Mouse (Mus musculus) T-helper 2 cell (primary cell): ENCODE measurements at regions not wholly inside any gene's neighbourhood (a gene's known extent, or its start where the extent isn't known, plus 50 kb on each side); places are given as distances from the start of the nearest gene placed in this dataset.

Experiments used
- in situ Hi-C: fragments of 300-600 bp; cut with MboI, MseI; formaldehyde crosslinking; loops from one replicate; pipeline ENCODE4 v1.15.1; 2025; ENCODE audit warnings: high pct_unique_total_duplicates

DNA sequence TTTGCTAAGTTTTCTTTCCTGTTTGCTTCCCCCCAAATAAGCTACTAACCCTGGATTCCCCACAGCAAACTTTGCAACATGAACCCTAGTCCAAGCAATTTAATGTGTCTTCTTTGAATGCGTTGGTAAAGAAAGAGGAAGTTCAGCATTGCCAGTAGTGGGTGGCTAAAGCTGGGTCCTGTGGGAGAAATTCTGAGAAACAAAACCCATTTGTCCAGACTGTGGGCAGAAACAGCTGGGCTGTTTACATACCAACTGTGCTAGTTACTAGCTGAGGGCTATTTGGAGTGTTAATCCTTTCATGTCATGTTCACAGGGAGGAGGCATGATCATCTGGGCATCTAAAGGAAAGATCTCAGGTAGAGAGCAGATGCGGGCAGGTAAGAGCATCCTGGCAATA is 51.8 kb upstream of the 1190002N15Rik start:
- in situ Hi-C loops, result no loop called here

DNA sequence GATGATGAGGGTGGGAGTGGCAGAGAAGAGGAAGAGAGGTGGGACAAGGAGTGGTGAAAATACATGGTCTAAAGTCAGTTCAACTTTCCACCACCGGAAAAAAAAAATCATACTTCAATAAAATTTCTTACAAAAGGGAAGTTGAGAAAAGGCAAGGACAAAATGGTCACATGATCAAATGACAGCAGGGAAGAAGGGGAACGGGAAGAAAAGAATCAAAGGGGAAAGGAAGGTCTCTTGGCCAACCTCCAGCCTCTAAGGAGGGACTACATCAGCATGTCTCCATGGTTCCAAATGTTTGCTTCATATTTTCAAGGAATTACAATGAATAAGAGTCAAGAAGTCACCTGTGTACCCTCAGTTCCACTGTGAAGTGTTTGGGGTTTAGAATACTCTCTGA is 64.7 kb upstream of the Slc9a9 start:
- in situ Hi-C loops, result loop anchor here (5.0 kb wide), 1 partner anchor 57 kb away; no protein-coding TSS in a partner anchor

DNA sequence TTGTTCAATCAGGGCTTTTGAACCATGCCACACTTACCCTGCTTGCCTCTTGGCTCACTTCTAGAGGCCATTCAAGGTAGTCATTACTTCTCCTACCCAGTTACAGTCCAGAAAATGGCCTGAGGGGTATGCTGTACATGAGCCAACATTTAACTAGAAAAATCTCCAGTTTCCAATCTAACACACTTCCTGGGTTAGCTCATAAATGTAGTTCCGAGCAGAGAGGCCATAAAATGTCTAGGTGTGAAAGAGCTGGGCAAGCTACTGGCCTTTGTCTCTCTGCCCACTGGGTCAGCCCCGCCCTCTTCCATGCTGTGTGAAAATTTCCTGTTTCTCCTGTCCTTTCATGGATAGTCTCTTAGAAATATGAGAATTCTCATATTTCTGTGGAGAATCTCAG is 63.3 kb upstream of the Slc9a9 start:
- in situ Hi-C loops, result loop anchor here (5.0 kb wide), 1 partner anchor 56 kb away; no protein-coding TSS in a partner anchor

DNA sequence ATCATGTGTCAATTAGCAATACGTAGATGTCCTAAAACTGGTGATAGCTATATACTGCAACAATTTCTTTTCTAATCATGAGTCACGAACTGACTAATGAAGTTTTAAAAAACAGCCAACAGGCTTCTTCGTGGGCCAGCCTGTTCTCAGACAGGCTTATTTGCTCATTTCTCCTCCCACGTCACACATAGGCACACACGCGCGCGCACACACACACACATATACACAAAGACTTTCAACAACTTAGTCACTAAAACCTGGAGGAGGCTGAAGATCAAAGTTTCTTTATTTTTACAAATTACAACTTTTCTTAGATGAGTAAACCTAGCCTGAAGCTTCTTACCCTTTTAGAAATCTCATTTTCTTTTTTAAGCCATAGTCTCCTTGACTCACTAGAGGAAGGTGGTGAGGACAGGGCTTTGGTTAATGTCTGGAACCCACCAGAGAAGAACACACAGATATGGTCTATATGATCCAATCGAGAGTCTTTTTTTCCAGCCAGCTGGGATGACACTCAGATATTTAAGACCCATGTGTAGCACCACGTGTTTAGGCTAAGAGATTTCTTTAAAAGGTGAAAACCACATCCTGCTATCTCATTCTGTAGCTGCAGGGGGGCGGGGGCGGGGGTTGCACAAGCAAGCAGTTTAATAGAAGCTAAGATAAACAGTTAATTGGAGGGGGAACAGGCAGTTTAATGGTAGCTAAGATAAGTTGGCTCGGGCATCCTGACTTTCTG is 62.5 kb upstream of the Slc9a9 start:
- in situ Hi-C loops, result loop anchor here (5.0 kb wide), 1 partner anchor 55 kb away; no protein-coding TSS in a partner anchor

GRCm38 (mm10) chr9:94607750-94608106 is 62.0 kb upstream of the Slc9a9 start:
- in situ Hi-C loops, result loop anchor here (5.0 kb wide), 1 partner anchor 55 kb away; no protein-coding TSS in a partner anchor

- in situ Hi-C loops, result no loop called here
Observed at GRCm38 (mm10) chr9:94610101-94610500, 59.6 kb upstream of the Slc9a9 start.

DNA sequence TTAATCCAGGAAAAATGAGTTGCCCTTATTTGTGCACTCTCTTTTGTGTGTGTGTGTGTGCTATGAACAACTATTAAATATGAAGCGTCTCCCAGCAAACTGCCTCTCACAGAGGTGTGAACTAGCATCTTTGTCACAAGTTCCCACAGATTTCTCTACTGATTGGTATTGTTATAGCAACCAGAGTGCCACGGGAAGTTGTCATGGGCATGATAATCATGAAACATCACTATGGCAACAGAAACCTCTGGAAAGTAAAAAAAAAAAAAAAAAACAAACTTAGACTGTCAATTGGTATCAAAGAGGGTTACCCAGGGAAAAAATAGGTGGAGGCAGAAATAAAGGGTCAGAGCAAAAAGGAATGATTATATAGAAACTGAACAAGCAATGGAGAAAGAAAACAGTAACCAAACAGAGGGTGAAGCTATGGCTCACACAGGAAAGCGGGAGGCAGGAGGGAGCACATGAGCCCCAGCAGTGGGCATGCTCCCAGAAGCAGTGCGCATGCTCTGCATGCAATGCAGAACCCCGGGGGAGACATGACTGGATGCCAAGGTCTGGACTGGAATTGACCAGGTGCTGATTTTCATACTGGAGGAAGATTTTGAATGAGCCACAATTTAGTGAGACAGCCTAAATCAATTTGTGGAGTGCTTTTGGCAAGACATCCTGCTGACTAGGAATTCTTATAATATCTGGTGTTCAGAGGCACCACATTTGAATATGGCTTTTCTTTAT is 58.9 kb upstream of the Slc9a9 start:
- in situ Hi-C loops, result no loop called here

- in situ Hi-C loops, result no loop called here
Observed at GRCm38 (mm10) chr9:94613891-94614671, 55.6 kb upstream of the Slc9a9 start.

DNA sequence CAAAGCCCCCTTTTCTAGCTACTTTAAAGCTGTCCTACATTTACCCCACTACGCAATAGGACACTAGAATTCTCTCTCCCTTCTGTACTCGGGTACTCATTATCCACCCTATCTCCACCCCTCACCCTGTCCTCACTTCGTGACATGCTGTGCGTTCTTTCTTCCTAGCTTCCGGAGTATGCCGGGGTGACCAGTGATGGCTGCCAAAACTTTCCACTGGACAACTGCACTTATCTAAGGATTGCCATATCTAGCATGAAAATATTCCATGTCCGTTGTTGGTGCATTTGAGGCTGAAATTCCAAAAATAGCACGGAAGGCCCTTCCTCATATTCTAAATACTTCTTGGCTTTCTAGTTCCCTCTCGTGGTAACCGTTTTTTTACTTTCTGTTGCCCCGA is 54.5 kb upstream of the Slc9a9 start:
- in situ Hi-C loops, result no loop called here

DNA sequence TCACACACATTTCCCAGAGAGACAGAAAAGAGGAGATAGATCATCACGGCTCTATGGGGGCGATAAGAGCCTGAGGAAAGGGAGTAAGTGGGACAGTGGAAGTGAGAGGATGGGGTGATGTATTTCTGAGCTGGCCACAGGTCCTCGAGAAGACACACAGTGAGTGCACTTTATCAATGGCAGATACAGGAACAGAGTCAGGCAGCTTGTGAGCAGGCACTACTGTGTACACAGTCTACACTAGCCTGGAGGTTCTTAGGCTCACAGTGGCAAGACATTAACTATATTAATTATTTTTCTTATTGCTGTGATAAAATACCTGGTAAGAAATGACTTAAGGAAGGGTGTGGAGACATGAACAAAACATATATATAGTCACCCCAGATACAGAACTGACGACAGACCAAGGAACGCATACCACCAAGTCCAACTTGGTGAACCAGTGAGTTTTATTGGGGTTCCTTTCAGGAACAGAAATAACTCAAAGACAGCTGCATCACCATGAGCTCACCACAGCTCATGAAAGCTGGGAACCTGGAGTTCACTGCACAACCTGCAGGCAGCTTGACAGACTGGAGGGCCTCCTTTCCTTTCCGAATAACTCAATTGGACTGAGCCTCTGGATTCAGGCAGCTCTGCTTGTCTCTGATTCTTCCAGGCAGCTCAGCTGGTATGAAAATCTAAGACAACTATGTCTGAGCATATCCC is 51.5 kb upstream of the Slc9a9 start:
- in situ Hi-C loops, result no loop called here
